22 mouse cellular contexts compared by ENCODE assay signal in the genomic region with DNA sequence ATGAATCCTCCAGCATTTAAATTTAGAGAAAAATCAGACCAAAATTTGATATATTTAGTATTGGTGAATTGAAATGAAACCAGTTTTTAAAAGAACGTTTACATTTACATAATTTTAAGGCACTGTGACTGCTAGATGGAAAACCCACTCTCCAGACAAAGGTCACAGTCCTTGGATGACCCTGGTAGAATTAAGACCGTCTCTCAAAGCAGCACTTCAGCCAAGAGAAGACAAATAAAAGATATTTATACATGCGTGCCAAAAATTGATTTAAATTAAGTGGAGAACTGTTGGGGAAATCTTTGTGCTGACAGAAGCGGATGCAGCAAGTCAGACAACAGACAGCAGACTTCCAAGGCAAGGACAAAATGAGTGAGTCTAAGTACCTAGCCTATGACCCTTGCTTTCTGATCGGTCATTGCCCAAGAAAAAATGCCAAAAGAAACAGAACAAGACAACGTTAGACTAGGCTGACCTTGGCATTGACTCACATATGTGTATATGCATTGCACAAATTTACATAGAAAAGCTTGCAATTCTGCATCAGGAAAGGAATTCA. TPM values are rescaled to one million over a fixed set of nuclear protein-coding genes. Genes with fewer than 3 reads are reported as not detected.
DNase-seq lines count a peak whose midpoint lies in the region; ATAC-seq and TF ChIP-seq lines count a peak whose summit lies in the region.
"Had no signal": no experiment of that assay in that cellular context is flagged by ENCODE, and none has a peak within 500 bp of the region (broad histone marks: within the 10 kb centered on the region; RNA-seq: fewer than 3 reads in every experiment).

No protein-coding gene starts in this region.

- H3K27me3 ChIP-seq in lung, embryonic 14.5 days (ENCODE audit: insufficient read depth, low read length) = no peaks in the 10 kb centered on the region
- H3K27me3 ChIP-seq in lung, embryonic 16.5 days (ENCODE audit: control insufficient read depth, insufficient read depth, low read depth, low read length) = no peaks in the 10 kb centered on the region
- no peaks in the 10 kb centered on the region for H3K27me3 ChIP-seq in stomach, embryonic 16.5 days (ENCODE audit: control insufficient read depth, insufficient read depth, low read length)
- no peaks in the 10 kb centered on the region for H3K27me3 ChIP-seq in stomach, postnatal 0 days (ENCODE audit: control insufficient read depth, insufficient read depth, low read length)
- H3K27me3 ChIP-seq: embryonic facial prominence, embryonic 13.5 days; embryonic facial prominence, embryonic 15.5 days; forebrain, embryonic 12.5 days had no signal

- no peak overlapping the region for H3K9ac ChIP-seq in lung, embryonic 14.5 days
- no peak overlapping the region for H3K9ac ChIP-seq in lung, embryonic 16.5 days (ENCODE audit: low read length)
- H3K9ac ChIP-seq in stomach, embryonic 16.5 days (ENCODE audit: low read length) = no peak overlapping the region
- H3K9ac ChIP-seq in stomach, postnatal 0 days (ENCODE audit: low read length) = no peak overlapping the region
- H3K9ac ChIP-seq: embryonic facial prominence, embryonic 13.5 days; embryonic facial prominence, embryonic 15.5 days; forebrain, embryonic 12.5 days had no signal

- no peaks in the 10 kb centered on the region for H3K4me1 ChIP-seq in lung, embryonic 14.5 days (ENCODE audit: insufficient read depth)
- H3K4me1 ChIP-seq in lung, embryonic 16.5 days (replicated peaks; ENCODE audit: control insufficient read depth, insufficient read depth, low read length) = 0 out of 2 replicates have a peak, but pooled peaks cover 4% of the 10 kb centered on the region
- H3K4me1 ChIP-seq in stomach, embryonic 16.5 days (ENCODE audit: control insufficient read depth, insufficient read depth, low read length) = peaks cover 4% of the 10 kb centered on the region; the same call in 1 of the 2 replicates
- no peaks in the 10 kb centered on the region for H3K4me1 ChIP-seq in stomach, postnatal 0 days (replicated peaks; ENCODE audit: control insufficient read depth, insufficient read depth)
- H3K4me1 ChIP-seq: embryonic facial prominence, embryonic 13.5 days; embryonic facial prominence, embryonic 15.5 days; forebrain, embryonic 10.5 days; forebrain, embryonic 12.5 days had no signal

- H3K9me3 ChIP-seq in lung, embryonic 14.5 days (ENCODE audit: low read depth, low read length) = no peaks in the 10 kb centered on the region
- no peaks in the 10 kb centered on the region for H3K9me3 ChIP-seq in lung, embryonic 16.5 days (ENCODE audit: control insufficient read depth, low read length)
- H3K9me3 ChIP-seq in stomach, embryonic 16.5 days (replicated peaks; ENCODE audit: control insufficient read depth, low read length) = no peaks in the 10 kb centered on the region
- H3K9me3 ChIP-seq in stomach, postnatal 0 days (ENCODE audit: control insufficient read depth, low read length) = no peaks in the 10 kb centered on the region
- H3K9me3 ChIP-seq: embryonic facial prominence, embryonic 13.5 days; embryonic facial prominence, embryonic 15.5 days; forebrain, embryonic 10.5 days; forebrain, embryonic 12.5 days had no signal

- peak; percentile 89 for ATAC-seq in lung, embryonic 14.5 days (ENCODE audit: insufficient read depth)
- peak; percentile 95 for ATAC-seq in lung, embryonic 16.5 days (ENCODE audit: low read depth)
- no peak; the same call in 1 of the 2 replicates for ATAC-seq in stomach, embryonic 16.5 days (ENCODE audit: insufficient read depth, low FRiP score)
- ATAC-seq in stomach, postnatal 0 days (ENCODE audit: low FRiP score, low TSS enrichment) = no peak
- ATAC-seq: forebrain, embryonic 14.5 days had no signal

- H3K36me3 ChIP-seq in lung, embryonic 14.5 days (ENCODE audit: insufficient read depth) = peaks cover 6% of the 10 kb centered on the region; the same call in 1 of the 2 replicates
- H3K36me3 ChIP-seq in lung, embryonic 16.5 days (ENCODE audit: control insufficient read depth, insufficient read depth, low read length) = no peaks in the 10 kb centered on the region
- H3K36me3 ChIP-seq in stomach, embryonic 16.5 days (ENCODE audit: control insufficient read depth, insufficient read depth, low read length) = no peaks in the 10 kb centered on the region
- H3K36me3 ChIP-seq in stomach, postnatal 0 days (ENCODE audit: control insufficient read depth, insufficient read depth, low read length) = no peaks in the 10 kb centered on the region
- H3K36me3 ChIP-seq: embryonic facial prominence, embryonic 13.5 days; embryonic facial prominence, embryonic 15.5 days; forebrain, embryonic 10.5 days; forebrain, embryonic 12.5 days had no signal

- no peak overlapping the region for H3K4me3 ChIP-seq in lung, embryonic 14.5 days (ENCODE audit: low read depth, low read length)
- H3K4me3 ChIP-seq in lung, embryonic 16.5 days (ENCODE audit: low read length) = no peak overlapping the region
- no peak overlapping the region for H3K4me3 ChIP-seq in stomach, embryonic 16.5 days (replicated peaks; ENCODE audit: low read length)
- H3K4me3 ChIP-seq in stomach, postnatal 0 days (ENCODE audit: low read depth, low read length) = no peak overlapping the region
- H3K4me3 ChIP-seq: embryonic facial prominence, embryonic 13.5 days; embryonic facial prominence, embryonic 15.5 days; erythroblast, embryonic 14.5 days; forebrain, embryonic 10.5 days; forebrain, embryonic 12.5 days had no signal

- TF ChIP-seq CTCF in lung, embryonic 14.5 days (IDR thresholded peaks at IDR 0.05; ENCODE audit: low read depth) = no peak
- no peak for TF ChIP-seq CTCF in stomach, postnatal 0 days (IDR thresholded peaks at IDR 0.05; ENCODE audit: low read depth)

- DNase-seq in lung, embryonic 14.5 days = peak; percentile 83
- no peak for DNase-seq in lung, postnatal 36 days
- DNase-seq in lung, adult 18-20 months = no peak
- DNase-seq in stomach, postnatal 0 days (ENCODE audit: low spot score) = no peak
- DNase-seq: adrenal gland, adult 2 months; adrenal gland, postnatal 10 days; adrenal gland, postnatal 25 days; cerebellum, adult 11 months; cerebellum, adult 18-20 months; cerebellum, adult 8-10 months; cerebellum, adult 9-11 months; cerebellum, postnatal 14 days; cerebellum, postnatal 36 days; embryo, embryonic 11 days had no signal

- no peak overlapping the region for H3K4me2 ChIP-seq in lung, embryonic 14.5 days
- no peak overlapping the region for H3K4me2 ChIP-seq in lung, embryonic 16.5 days (ENCODE audit: low read depth, low read length)
- no peak overlapping the region for H3K4me2 ChIP-seq in stomach, embryonic 16.5 days (ENCODE audit: low read depth, low read length)
- no peak overlapping the region for H3K4me2 ChIP-seq in stomach, postnatal 0 days (replicated peaks; ENCODE audit: low read depth)
- H3K4me2 ChIP-seq: embryonic facial prominence, embryonic 13.5 days; embryonic facial prominence, embryonic 15.5 days; forebrain, embryonic 12.5 days had no signal

- WGBS in lung, embryonic 14.5 days = 35% methylated on average over 6 of the region's 6 CpGs
- 37% methylated on average over 6 of the region's 6 CpGs for WGBS in lung, embryonic 16.5 days
- WGBS in stomach, embryonic 16.5 days = 44% methylated on average over 6 of the region's 6 CpGs
- WGBS in stomach, postnatal 0 days = 44% methylated on average over 6 of the region's 6 CpGs

- no peak for TF ChIP-seq EP300 in stomach, postnatal 0 days (optimal IDR thresholded peaks at IDR 0.05)

- no peak overlapping the region for H3K27ac ChIP-seq in lung, embryonic 14.5 days (ENCODE audit: low read depth)
- peak overlapping the region; percentile 70; the same call in 1 of the 2 replicates for H3K27ac ChIP-seq in lung, embryonic 16.5 days (ENCODE audit: low read length)
- peak overlapping the region; percentile 31; the same call in 1 of the 2 replicates for H3K27ac ChIP-seq in stomach, embryonic 16.5 days (ENCODE audit: low read length)
- H3K27ac ChIP-seq in stomach, postnatal 0 days (replicated peaks) = no peak overlapping the region
- H3K27ac ChIP-seq: embryonic facial prominence, embryonic 13.5 days; embryonic facial prominence, embryonic 15.5 days; forebrain, embryonic 10.5 days; forebrain, embryonic 12.5 days had no signal

RNA-seq across cellular contexts. Expression of gene Itga2, which starts 42.7 kb away (rescaled TPM):
- 10.1 and 10.8 TPM in 2 replicates for polyA plus RNA-seq in lung, embryonic 14.5 days (2014; fragmentation: Nextera tagmentation; extraction: Ambion mirVana)
- 9.6 and 10.1 TPM in 2 replicates for polyA plus RNA-seq in lung, embryonic 16.5 days (2015; fragmentation: Nextera tagmentation; extraction: Ambion mirVana)
- 6.7 TPM in 2 replicates for polyA plus RNA-seq in stomach, embryonic 16.5 days (2015; fragmentation: Nextera tagmentation; extraction: Ambion mirVana)
- polyA plus RNA-seq in stomach, postnatal 0 days (2015; fragmentation: Nextera tagmentation; extraction: Ambion mirVana) = 1.9 and 4.4 TPM in 2 replicates
- polyA plus RNA-seq: erythroblast, embryonic 14.5 days had no signal

Comparison
In these comparisons a context has a peak if more than half of its experiments do, and no peak if none do; other contexts are left out.
1. H3K27ac ChIP-seq: peak in lung, embryonic 16.5 days (single experiment) and stomach, embryonic 16.5 days (single experiment); none in lung, embryonic 14.5 days (single experiment) and stomach, postnatal 0 days (single experiment).
2. ATAC-seq: peak in lung, embryonic 14.5 days (single experiment) and lung, embryonic 16.5 days (single experiment); none in stomach, embryonic 16.5 days (single experiment) and stomach, postnatal 0 days (single experiment).